Mouse (Mus musculus) 3T3-L1 (cell line): ENCODE measurements around the gene Git1.
"Not testable (repeated sequence)": the region's sequence is repeated elsewhere in the genome, so short reads cannot be mapped to it uniquely, and the experiment has no call there.

Experiments
- DNase-seq: peaks from one replicate; pipeline ENCODE4 v3.0.0-alpha.2; 2015; ENCODE audit warnings: low read depth, low spot score

Git1 gene

DNA sequence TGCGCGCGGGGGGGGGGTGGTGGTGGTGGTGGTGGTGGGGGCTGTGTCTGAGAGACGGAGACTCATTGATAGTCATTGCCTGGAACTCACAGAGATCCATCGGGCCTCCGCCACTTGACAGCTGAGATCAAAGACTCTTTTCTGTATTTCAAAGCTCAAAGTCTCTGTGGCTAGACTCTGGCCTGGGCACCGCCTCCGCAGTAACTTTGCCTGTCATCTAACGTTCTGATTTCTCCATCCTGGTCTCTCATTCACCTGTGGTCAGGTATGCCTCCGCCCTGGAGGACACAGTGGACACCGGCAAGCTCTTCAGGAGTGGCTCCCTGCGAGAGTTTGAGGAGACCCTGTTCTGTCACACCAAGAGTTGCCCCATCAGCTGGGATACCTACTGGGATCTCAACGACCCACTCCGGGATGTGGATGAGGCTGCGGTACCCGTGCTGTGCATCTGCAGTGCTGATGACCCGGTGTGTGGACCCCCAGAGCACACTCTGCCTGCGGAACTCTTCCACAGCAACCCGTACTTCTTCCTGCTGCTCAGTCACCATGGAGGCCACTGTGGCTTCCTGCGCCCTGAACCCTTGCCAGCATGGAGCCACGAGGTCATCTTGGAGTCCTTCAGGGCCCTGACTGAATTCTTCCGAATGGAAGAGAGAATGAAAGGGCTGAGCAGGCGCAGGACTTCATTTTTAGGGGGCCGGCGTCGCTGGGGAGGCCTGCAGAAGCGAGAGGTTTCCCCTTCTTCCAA, 24.9 kb downstream of the Git1 start:
- no peak for DNase-seq

DNA sequence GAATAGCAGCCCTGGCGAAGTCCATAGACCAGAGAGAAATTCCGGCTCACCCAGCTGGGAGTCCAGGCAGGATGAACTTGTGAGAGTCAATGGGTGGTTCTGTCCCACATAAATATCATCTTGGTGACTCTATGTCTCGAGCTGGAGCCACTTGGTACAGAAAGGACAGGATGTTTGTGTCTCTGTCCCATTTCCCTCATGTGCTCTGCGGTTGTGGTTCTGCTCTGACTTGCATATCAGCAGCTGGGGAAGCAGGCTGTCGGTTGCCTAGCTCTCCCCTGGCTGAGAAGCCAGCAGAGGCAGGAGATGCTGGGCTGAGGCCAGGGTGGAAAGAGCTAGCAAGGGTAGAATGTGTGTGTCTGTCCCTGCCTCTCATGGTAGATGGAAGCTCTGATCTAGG, 25.7 kb downstream of the Git1 start, which contains the start of gene Gm10392:
Gene Gm10392, minus strand, starts transcription at position 156 of the 400 bp plus-strand sequence.
- DNase-seq: no peak

DNA sequence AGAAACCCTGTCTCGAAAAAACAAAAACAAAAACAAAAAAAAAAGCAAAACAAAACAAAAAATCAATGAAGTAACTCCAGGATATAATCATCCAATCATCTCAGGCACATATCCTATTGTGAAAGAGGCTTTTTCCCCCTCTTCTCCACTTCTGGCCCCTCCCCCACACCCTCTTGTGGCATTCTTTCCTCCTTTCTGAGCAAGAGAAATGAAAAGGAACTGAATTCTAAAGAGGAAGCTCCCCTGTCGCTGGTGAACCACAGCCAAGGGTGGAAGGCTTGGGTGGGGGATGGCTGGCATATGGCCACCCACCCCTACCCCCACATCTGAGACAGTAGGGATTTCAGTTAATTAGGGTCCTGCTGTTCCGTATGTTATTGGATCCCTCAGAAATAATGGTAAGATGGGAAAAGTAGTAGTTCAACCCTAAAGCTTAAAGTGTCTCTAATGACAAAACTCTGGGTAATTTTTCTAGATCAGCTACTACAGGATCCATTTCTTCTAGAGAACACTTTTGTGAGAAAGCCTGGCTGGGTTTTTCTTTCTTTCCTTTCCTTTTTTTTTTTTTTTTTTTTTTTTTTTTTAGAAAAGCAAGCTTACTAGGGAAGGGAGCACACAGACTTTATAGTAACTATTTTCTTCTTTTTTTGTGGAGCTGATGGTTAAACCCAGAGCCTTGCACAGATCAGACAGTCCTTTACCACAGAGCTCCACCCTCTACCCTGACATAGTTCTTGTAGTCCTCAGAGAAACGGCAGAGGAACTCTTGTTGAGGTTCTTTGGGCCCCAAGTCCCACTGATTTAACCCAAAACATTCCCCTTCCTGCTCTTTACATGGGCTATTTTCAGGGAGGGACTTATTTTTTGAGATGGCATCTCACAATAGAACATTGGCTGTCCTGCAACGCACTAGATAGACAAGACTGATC, 27.5 kb downstream of the Git1 start:
- no peak for DNase-seq

DNA sequence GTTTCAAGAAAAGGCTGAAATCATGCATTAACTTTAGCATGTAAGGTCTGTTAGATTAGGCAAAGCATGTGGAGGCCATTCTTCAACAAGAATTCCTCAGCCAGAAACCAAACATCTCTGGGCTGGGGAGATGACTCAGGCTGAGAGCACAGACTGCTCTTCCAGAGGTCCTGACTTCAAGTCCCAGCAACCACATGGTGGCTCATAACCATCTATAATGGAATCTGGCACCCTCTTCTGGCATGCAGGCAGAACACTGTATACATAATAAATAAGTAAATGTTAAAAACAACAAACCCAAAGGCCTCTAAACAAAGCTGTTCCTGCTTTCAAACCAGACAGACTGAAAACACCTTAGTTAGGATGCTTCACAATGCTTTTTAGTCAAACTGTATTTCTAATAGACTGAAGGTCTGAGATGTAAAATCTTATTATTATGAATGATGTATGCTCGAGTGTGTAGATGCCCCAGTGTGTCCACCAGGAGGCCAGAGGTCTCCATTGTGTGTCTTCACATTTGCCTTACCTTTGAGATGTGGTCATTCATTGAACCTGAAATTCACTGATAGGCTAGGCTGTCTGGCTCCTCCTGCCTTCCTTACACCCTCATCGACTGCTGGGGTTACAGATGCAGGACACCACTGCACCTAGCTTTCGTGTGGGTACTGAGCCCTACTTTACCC, 32.6 kb downstream of the Git1 start:
- peak; percentile 64 for DNase-seq

DNA sequence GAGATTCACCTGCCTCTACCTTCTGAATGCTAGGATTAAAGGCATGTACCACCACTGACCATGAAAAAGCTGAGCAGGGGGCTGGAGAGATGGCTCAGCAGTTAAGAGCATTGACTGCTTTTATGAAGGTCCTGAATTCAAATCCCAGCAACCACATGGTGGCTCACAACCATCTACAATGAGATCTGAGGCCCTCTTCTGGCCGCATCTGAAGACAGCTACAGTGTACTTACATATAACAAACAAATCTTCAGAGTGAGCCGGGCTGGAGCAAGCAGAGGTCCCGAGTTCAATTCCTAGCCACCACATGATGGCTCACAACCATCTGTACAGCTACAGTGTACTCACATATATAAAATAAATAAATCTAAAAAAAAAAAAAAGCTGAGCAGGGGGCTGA, 35.1 kb downstream of the Git1 start:
- not testable (repeated sequence) for DNase-seq

DNA sequence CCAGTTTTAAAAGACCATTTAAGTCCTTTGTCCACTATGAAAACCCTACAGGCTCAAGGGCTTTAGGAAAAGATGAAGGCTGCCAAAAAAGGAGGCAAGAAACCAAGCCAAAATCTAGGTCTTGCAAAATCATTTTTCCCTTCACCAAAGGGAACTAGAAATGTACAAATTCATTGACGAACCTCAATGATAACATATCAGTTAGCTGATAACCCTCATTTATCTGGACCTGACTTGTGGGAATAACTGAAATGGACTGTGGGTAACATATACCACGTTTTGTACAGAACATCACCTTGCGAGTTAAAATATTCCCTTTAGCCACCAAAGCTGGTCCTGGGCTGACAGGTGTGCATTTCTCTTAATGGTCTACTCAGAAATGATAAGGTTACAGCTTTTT, 36.3 kb downstream of the Git1 start:
- DNase-seq: no peak

DNA sequence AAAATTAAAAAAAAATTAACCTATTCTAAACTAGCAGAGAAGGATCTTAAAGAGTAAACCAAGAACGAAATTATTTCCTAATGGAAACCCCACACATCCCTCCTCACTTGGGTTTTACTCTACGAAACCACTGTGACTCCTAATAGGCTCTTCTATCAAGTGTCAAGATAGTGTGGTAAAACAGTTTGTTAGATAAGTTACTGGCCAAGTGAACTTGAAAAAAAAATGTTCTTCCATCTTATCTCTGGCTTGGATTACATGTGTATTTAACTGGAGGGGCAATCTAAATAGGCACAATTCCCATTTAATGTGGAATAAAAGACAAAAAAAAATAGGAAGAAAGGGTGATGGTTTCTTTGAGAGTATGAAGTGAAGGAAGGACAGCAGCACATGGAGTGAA, 37.5 kb downstream of the Git1 start:
- DNase-seq: no peak

DNA sequence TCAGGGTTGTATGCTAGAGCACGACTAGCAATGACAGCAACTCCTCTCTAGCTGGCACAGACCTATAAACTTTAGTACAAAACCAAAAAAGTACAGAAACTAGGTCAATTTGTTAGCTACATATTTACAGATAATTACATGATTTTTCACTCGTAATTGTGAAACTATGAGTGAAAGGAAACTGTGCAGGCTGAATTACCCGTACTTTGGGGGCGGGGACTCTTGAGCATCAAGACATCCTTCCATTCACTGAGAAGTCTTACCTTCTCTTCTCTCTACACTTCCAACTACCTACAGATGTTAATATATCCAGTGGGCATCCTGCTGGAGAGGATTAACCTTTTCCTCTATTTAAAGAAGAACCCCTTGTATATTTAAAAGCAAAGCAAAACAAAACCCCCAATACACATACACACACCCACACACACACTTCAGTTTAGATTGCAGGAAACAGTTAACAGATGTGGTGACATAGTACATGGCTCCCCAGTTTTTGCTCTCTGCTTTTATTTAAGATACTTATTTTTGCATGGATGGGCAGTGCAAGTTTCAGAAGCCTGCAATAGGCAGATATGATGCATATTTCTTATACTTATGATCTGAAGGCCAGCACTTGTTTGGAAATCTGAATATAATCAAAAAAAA, 39.0 kb downstream of the Git1 start:
- no peak for DNase-seq

DNA sequence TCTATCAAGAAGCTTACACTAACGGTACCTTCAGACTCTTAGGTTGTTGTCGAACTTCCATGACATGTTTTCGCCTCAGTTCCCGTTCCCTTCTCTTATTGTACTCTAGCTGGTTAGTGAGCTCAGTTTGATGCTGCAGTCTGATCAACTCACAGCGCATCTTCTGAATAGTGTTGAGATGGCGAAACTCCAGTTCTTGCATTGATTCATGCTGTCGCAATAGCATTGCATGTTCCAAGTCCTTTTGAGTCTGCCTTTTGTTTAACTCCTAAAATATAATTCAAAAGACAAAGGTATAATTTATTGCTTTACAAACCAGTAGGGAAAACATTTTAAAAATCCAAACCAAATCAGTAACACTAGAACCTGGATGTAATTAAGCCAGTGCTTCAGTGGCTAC, 51.9 kb downstream of the Git1 start:
- no peak for DNase-seq
